Mouse (Mus musculus) forebrain, embryonic 11.5 days (tissue): Measurements from ENCODE around the gene Ppp1r37. TPM values are rescaled to one million over a fixed set of nuclear protein-coding genes. Genes with fewer than 3 reads are reported as not detected.
"Not testable (repeated sequence)": the region's sequence is repeated elsewhere in the genome, so short reads cannot be mapped to it uniquely, and the experiment has no call there.

Experiments
- ATAC-seq: fragments of 200-750 bp; cut with Nextera tagmentation; replicated peaks from 2 replicates; pipeline ENCODE4 v1.8.0; 2017; ENCODE audit warnings: moderate TSS enrichment; ENCODE audit not compliant: low FRiP score
- DNase-seq: peaks from one replicate; pipeline ENCODE4 v3.0.0-alpha.2; 2017; ENCODE audit warnings: low spot score
- H3K27ac ChIP-seq: fragments of 300-500 bp; sonication (generic); 2 replicates; pipeline ENCODE4 v1.5.1; 2014; ENCODE audit warnings: low read depth, low read length
- H3K27me3 ChIP-seq: fragments of 300-500 bp; sonication (generic); 2 replicates; pipeline ENCODE4 v1.6.1; 2014; ENCODE audit warnings: mild to moderate bottlenecking, low read length, mixed read lengths; ENCODE audit not compliant: control insufficient read depth, insufficient read depth
- H3K36me3 ChIP-seq: fragments of 300-500 bp; sonication (generic); 2 replicates; pipeline ENCODE4 v1.6.1; 2014; ENCODE audit warnings: mild to moderate bottlenecking, low read length, moderate library complexity, mixed read lengths; ENCODE audit not compliant: control insufficient read depth, insufficient read depth
- H3K4me1 ChIP-seq: fragments of 300-500 bp; sonication (generic); replicated peaks from 2 replicates; pipeline ENCODE4 v1.6.1; 2014; ENCODE audit warnings: low read length, mixed read lengths; ENCODE audit not compliant: control insufficient read depth, insufficient read depth
- H3K4me2 ChIP-seq: fragments of 300-500 bp; sonication (generic); 2 replicates; pipeline ENCODE4 v1.6.1; 2014; ENCODE audit warnings: low read depth, mild to moderate bottlenecking, low read length, moderate library complexity, mixed read lengths; ENCODE audit not compliant: severe bottlenecking
- H3K4me3 ChIP-seq: fragments of 300-500 bp; sonication (generic); 2 replicates; pipeline ENCODE4 v1.5.1; 2014; ENCODE audit warnings: low read depth, low read length
- H3K9ac ChIP-seq: fragments of 300-500 bp; sonication (generic); 2 replicates; pipeline ENCODE4 v1.6.1; 2014; ENCODE audit warnings: low read length
- H3K9me3 ChIP-seq: fragments of 300-500 bp; sonication (generic); 2 replicates; pipeline ENCODE4 v1.6.1; 2016; ENCODE audit warnings: low read length, mixed read lengths; ENCODE audit not compliant: control insufficient read depth
- WGBS: fragments of 180-500 bp; shearing (Covaris S2); extraction: QIAGEN DNeasy Blood & Tissue Kit; methylation state at CpG from one replicate; pipeline ENCODE4 v1.1.7; 2014; 5-methylcytosine and 5-hydroxymethylcytosine counted together
- polyA plus RNA-seq: library from polyadenylated mRNA; unstranded; fragments of >200 nt; fragmentation: Nextera tagmentation; extraction: Ambion mirVana; gene quantifications from 2 replicates; pipeline ENCODE4 v1.2.1, GENCODE M21; 2014

Ppp1r37 gene
- polyA plus RNA-seq, 1 experiment from 2014 or later, result 5.1 TPM

GRCm38 (mm10) chr7:19520032-19520431 is 42.8 kb downstream of the Ppp1r37 start:
- Histone ChIP-seq H3K4me1 (peaks cover 11% of the 10 kb centered on the region), H3K36me3 (no peaks in the 10 kb centered on the region), H3K27ac (no peak overlapping the region), H3K27me3 (peaks cover 73% of the 10 kb centered on the region), H3K4me3 (no peak overlapping the region), H3K9me3 (no peaks in the 10 kb centered on the region), H3K4me2 (peak overlapping the region; percentile 49), H3K9ac (peak overlapping the region; percentile 35)
- ATAC-seq (no peak), DNase-seq (no peak)
- 9% methylated on average over 23 of the region's 23 CpGs for WGBS

DNA sequence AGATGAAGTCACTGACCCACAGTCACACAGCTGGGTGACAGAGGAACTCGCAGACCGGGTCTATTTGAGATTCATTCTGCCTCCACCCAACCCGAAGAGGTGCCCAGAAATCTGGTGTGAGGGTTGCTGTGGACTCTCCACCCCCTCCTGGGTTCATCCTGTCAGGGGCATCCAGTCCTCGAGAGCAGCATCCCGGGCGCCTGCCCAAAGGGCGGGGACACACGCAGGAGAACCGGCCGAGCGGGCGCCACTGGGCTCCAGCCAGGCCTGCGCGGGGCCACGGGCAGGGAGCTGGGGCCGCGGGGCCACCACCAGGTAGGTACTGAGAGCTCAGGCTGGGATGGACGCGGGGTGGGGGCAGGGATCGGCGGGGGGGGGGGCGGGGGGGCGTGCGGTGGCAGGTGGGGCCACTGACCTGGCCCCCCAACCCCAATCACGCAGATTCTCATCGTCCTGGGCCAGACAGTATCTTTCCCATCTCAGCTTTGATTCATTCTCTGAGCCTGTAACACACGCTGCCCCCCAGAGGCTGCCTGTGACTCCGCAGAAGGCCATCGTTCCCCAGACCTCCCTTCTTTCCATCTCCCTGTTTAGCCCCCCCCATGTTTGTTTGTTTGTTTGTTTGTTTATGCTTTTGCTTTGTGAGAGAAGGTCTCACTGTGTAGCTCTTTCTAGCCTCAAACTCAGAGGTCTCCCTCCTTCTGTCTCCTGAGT is 45.1 kb downstream of the Ppp1r37 start, which contains the start of gene Nkpd1:
Nkpd1 (plus strand) TSS at position 187 of the 714 bp plus-strand sequence.
- peak within 1 kb of the TSS; percentile 33 for H3K9ac ChIP-seq
- H3K9me3 ChIP-seq, result no peaks in the 10 kb centered on the region
- 5% methylated on average over 26 of the region's 29 CpGs for WGBS
- H3K27ac ChIP-seq, result no peak within 1 kb of the TSS
- H3K36me3 ChIP-seq, result no peaks in the 10 kb centered on the region
- H3K4me3 ChIP-seq, result peak within 1 kb of the TSS; percentile 14
- H3K4me1 ChIP-seq, result peaks cover 2% of the 10 kb centered on the region; the same call in 1 of the 2 replicates
- DNase-seq (no peak), ATAC-seq (peak; percentile 40; the same call in 1 of the 2 replicates)
- H3K4me2 ChIP-seq, result peak within 1 kb of the TSS; percentile 49
- peaks cover 51% of the 10 kb centered on the region for H3K27me3 ChIP-seq

DNA sequence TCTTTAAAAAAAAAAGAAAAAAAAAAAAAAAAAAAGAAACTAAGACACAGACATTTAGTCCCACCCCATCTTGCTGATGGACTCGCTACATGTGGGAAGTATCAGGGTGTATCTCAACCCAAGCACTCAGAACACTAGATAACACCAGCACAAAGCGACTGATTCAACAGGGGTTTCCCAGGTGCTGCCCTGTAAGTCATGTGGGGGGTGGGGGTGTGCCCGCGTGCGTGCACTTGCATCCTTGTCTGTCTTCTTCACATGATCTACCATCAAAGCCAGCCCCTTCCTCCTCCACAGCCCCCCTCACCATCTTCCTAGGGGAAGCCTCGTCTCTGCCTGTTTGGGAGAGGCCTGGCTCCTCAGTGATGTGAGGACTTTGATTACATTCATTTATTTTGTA is 50.5 kb downstream of the Ppp1r37 start:
- DNase-seq (no peak), ATAC-seq (no peak)
- Histone ChIP-seq H3K27ac (no peak overlapping the region), H3K36me3 (no peaks in the 10 kb centered on the region), H3K4me2 (no peak overlapping the region), H3K9me3 (no peaks in the 10 kb centered on the region), H3K27me3 (peaks cover 3% of the 10 kb centered on the region), H3K9ac (no peak overlapping the region), H3K4me1 (peaks cover 4% of the 10 kb centered on the region; the same call in 1 of the 2 replicates), H3K4me3 (no peak overlapping the region)
- WGBS, result 84% methylated on average over 6 of the region's 6 CpGs

GRCm38 (mm10) chr7:19511934-19512333 is 50.9 kb downstream of the Ppp1r37 start:
- H3K27ac ChIP-seq, H3K27me3 ChIP-seq, H3K9me3 ChIP-seq, H3K36me3 ChIP-seq, H3K4me1 ChIP-seq, H3K4me3 ChIP-seq, H3K4me2 ChIP-seq, DNase-seq, H3K9ac ChIP-seq, ATAC-seq: not testable (repeated sequence)
- WGBS, result 92% methylated on average over 6 of the region's 7 CpGs

DNA sequence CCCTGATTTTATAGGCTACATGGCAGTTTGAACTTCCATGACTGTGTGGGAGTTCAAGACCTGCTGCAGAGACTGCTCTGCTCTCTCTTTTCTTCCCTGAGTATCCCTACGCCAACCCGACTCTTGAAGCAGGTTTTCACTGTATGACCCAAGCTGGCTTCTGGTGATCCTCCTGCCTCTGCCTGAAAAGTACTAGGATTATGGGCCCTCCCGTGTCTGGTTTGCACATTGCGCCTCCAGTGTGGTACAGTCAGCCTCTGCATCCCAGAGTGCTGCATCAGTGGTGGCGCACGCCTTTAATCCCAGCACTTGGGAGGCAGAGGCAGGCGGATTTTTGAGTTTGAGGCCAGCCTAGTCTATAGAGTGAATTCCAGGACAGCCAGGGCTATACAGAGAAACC is 53.1 kb downstream of the Ppp1r37 start:
- no peak for ATAC-seq
- Histone ChIP-seq H3K9me3 (no peaks in the 10 kb centered on the region), H3K4me3 (no peak overlapping the region), H3K9ac (no peak overlapping the region), H3K4me2 (no peak overlapping the region; the same call in 1 of the 2 replicates), H3K4me1 (peaks cover 12% of the 10 kb centered on the region), H3K36me3 (no peaks in the 10 kb centered on the region), H3K27ac (no peak overlapping the region), H3K27me3 (no peaks in the 10 kb centered on the region)
- 92% methylated on average over 7 of the region's 7 CpGs for WGBS
- no peak for DNase-seq

- 12% methylated on average over 15 of the region's 15 CpGs for WGBS
- Histone ChIP-seq H3K27me3 (no peaks in the 10 kb centered on the region), H3K9ac (peak overlapping the region; percentile 81), H3K36me3 (no peaks in the 10 kb centered on the region), H3K4me1 (peaks cover 12% of the 10 kb centered on the region), H3K4me3 (peak overlapping the region; percentile 72), H3K9me3 (no peaks in the 10 kb centered on the region), H3K27ac (peak overlapping the region; percentile 47), H3K4me2 (peak overlapping the region; percentile 89)
- ATAC-seq (peak; percentile 13), DNase-seq (no peak)
Measured at GRCm38 (mm10) chr7:19508924-19509568, 53.8 kb downstream of the Ppp1r37 start.

- under 1% methylated on average over 56 of the region's 56 CpGs for WGBS
- H3K4me1 ChIP-seq, result peaks cover 12% of the 10 kb centered on the region
Measured at GRCm38 (mm10) chr7:19508150-19508923, 54.5 kb downstream of the Ppp1r37 start, which contains the start of the genes Bloc1s3 and Trappc6a. Bloc1s3 (minus strand) TSS chr7:19508367. Trappc6a (plus strand) TSS chr7:19508395.

GRCm38 (mm10) chr7:19507612-19507981 is 55.3 kb downstream of the Ppp1r37 start:
- H3K9me3 ChIP-seq, result no peaks in the 10 kb centered on the region
- H3K9ac ChIP-seq, result peak overlapping the region; percentile 65
- H3K27ac ChIP-seq, result no peak overlapping the region
- ATAC-seq (no peak), DNase-seq (no peak)
- peaks cover 12% of the 10 kb centered on the region for H3K4me1 ChIP-seq
- H3K36me3 ChIP-seq, result no peaks in the 10 kb centered on the region
- no peaks in the 10 kb centered on the region for H3K27me3 ChIP-seq
- 4% methylated on average over 18 of the region's 18 CpGs for WGBS
- peak overlapping the region; percentile 72 for H3K4me3 ChIP-seq
- H3K4me2 ChIP-seq, result peak overlapping the region; percentile 94

More at GRCm38 (mm10) chr7:19508150-19508923, 54.5 kb downstream of the Ppp1r37 start, which contains the start of the genes Bloc1s3 and Trappc6a:
- H3K27ac ChIP-seq, result peak within 1 kb of the TSS; percentile 74
- peak within 1 kb of the TSS; percentile 72 for H3K4me3 ChIP-seq
- H3K9ac ChIP-seq, result peak within 1 kb of the TSS; percentile 81
- peak; percentile 94 for ATAC-seq
- H3K4me2 ChIP-seq, result peak within 1 kb of the TSS; percentile 94
- no peaks in the 10 kb centered on the region for H3K36me3 ChIP-seq
- H3K9me3 ChIP-seq, result no peaks in the 10 kb centered on the region
- peak; percentile 93 for DNase-seq
- H3K27me3 ChIP-seq, result no peaks in the 10 kb centered on the region
